ENCODE assay signal across 8 mouse cellular contexts in the genomic region with DNA sequence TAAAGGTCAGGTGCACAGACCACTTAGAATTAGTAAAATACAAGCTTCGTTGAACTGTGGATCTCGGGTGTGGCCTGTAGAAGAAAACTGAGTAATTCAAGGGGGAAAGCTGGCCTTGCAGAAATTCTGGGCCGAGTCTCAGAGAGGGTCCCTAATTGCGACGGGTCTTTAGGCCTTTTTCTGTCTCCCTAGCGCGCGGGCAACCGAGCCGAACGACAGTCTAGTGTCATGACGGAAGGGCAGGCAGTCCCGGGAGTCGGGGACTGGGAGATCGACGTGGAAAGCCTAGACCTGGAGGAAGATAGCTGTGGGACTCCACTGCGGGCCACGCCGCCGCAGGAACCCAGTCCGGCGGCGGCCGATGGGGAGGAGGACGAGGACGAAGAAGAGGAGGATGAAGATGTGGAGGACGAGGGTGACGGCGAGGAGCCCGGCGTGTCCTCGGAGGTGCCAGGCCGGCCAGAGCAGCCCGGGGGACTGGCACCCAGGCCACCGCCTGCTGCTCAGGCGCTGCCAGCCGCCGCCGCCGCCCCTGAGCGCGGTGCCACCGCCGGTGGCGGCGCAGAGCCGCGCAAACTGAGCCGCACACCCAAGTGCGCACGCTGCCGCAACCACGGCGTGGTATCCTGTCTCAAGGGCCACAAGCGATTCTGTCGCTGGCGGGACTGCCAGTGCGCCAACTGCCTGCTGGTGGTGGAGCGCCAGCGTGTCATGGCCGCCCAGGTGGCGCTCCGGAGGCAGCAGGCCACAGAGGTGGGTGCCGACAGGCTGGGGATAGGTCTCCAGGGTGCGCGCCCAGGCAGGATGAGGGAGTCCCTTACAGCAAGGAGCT. TPM values are rescaled to one million over a fixed set of nuclear protein-coding genes. Genes with fewer than 3 reads are reported as not detected.
DNase-seq lines count a peak whose midpoint lies in the region; ATAC-seq and TF ChIP-seq lines count a peak whose summit lies in the region.

No protein-coding gene starts in this region.

- TF ChIP-seq POLR2A in limb, embryonic 14.5 days (IDR thresholded peaks at IDR 0.05; ENCODE audit: borderline replicate concordance, extremely low read depth, insufficient read depth, insufficient read length), result no peak

- H3K4me3 ChIP-seq in ES-E14 (ENCODE audit: insufficient read depth in 1 of 2, low read depth in 1 of 2, low read length in 2 of 2, poor library complexity in 1 of 2, severe bottlenecking in 1 of 2), result peak overlapping the region; percentile 27 to 55
- peak overlapping the region; percentile 60 for H3K4me3 ChIP-seq in forebrain, embryonic 10.5 days
- H3K4me3 ChIP-seq in hindbrain, embryonic 12.5 days, result peak overlapping the region; percentile 37
- H3K4me3 ChIP-seq in limb, embryonic 14.5 days (replicated peaks; ENCODE audit: low read length), result peak overlapping the region; percentile 53

- in situ Hi-C loops in ES-E14 (cut with MboI; ENCODE audit: low sequenced_read_pairs in 2 of 2, unreplicated experiment in 2 of 2), result loop anchor here in 1 of 2 experiments (5.0 to 10.0 kb wide), 2 partner anchors 66 to 931 kb away; a partner anchor contains a TSS

- WGBS in forebrain, embryonic 10.5 days, result under 1% methylated on average over 65 of the region's 66 CpGs
- under 1% methylated on average over 58 of the region's 66 CpGs for WGBS in hindbrain, embryonic 12.5 days
- WGBS in limb, embryonic 14.5 days, result under 1% methylated on average over 58 of the region's 66 CpGs

- H3K27ac ChIP-seq in ES-E14 (ENCODE audit: insufficient read depth, low read depth, low read length, poor library complexity, severe bottlenecking), result no peak overlapping the region
- no peak overlapping the region for H3K27ac ChIP-seq in forebrain, embryonic 10.5 days
- H3K27ac ChIP-seq in hindbrain, embryonic 12.5 days, result no peak overlapping the region
- no peak overlapping the region for H3K27ac ChIP-seq in limb, embryonic 14.5 days (replicated peaks; ENCODE audit: low read depth, low read length)

- H3K4me2 ChIP-seq in hindbrain, embryonic 12.5 days (replicated peaks), result peak overlapping the region; percentile 62
- H3K4me2 ChIP-seq in limb, embryonic 14.5 days (replicated peaks; ENCODE audit: low read depth, low read length, severe bottlenecking), result peak overlapping the region; percentile 70

- no peaks in the 10 kb centered on the region for H3K36me3 ChIP-seq in ES-E14 (ENCODE audit: control insufficient read depth, insufficient read depth, low read length, poor library complexity, severe bottlenecking)
- H3K36me3 ChIP-seq in forebrain, embryonic 10.5 days (replicated peaks), result no peaks in the 10 kb centered on the region
- no peaks in the 10 kb centered on the region for H3K36me3 ChIP-seq in hindbrain, embryonic 12.5 days
- no peaks in the 10 kb centered on the region for H3K36me3 ChIP-seq in limb, embryonic 14.5 days (ENCODE audit: control insufficient read depth, insufficient read depth, low read length)

- peak; percentile 50 for DNase-seq in gastrocnemius, adult 18-20 months (ENCODE audit: low spot score)
- no peak for DNase-seq in gastrocnemius, postnatal 4 days (ENCODE audit: low spot score in 2 of 2)
- no peak for DNase-seq in ES-E14 (ENCODE audit: low read depth, low spot score)
- peak; percentile 56 for DNase-seq in forebrain, embryonic 10.5 days (ENCODE audit: extremely low spot score, low spot score)
- no peak for DNase-seq in limb, embryonic 14.5 days (ENCODE audit: low spot score)
- DNase-seq in right cerebral cortex, postnatal 14 days, result peak; percentile 11
- DNase-seq in spleen, adult 18-20 months, result no peak

- H3K27me3 ChIP-seq in forebrain, embryonic 10.5 days (ENCODE audit: poor library complexity, severe bottlenecking), result peaks cover 100% of the 10 kb centered on the region
- peaks cover 97% of the 10 kb centered on the region for H3K27me3 ChIP-seq in hindbrain, embryonic 12.5 days
- peaks cover 93% of the 10 kb centered on the region for H3K27me3 ChIP-seq in limb, embryonic 14.5 days (ENCODE audit: control insufficient read depth, insufficient read depth, low read length)

- no peaks in the 10 kb centered on the region for H3K9me3 ChIP-seq in ES-E14 (ENCODE audit: control insufficient read depth, insufficient read depth, low read depth, low read length)
- H3K9me3 ChIP-seq in forebrain, embryonic 10.5 days, result no peaks in the 10 kb centered on the region
- no peaks in the 10 kb centered on the region for H3K9me3 ChIP-seq in hindbrain, embryonic 12.5 days (replicated peaks)
- H3K9me3 ChIP-seq in limb, embryonic 14.5 days (ENCODE audit: control insufficient read depth, low read length), result no peaks in the 10 kb centered on the region

- no peaks in the 10 kb centered on the region; a peak in 1 of 4 replicates for H3K4me1 ChIP-seq in ES-E14 (ENCODE audit: control insufficient read depth in 2 of 2, insufficient read depth in 2 of 2, low read length in 2 of 2, poor library complexity in 1 of 2)
- peaks cover 43% of the 10 kb centered on the region for H3K4me1 ChIP-seq in forebrain, embryonic 10.5 days
- H3K4me1 ChIP-seq in hindbrain, embryonic 12.5 days, result peaks cover 19% of the 10 kb centered on the region
- peaks cover 12% of the 10 kb centered on the region; the same call in 1 of the 2 replicates for H3K4me1 ChIP-seq in limb, embryonic 14.5 days (ENCODE audit: control insufficient read depth, insufficient read depth, low read length)

- H3K9ac ChIP-seq in ES-E14 (ENCODE audit: insufficient read depth, low read depth, low read length, poor library complexity, severe bottlenecking), result peak overlapping the region; percentile 2
- H3K9ac ChIP-seq in hindbrain, embryonic 12.5 days, result no peak overlapping the region; the same call in 1 of the 2 replicates
- H3K9ac ChIP-seq in limb, embryonic 14.5 days (ENCODE audit: low read depth, low read length, severe bottlenecking), result peak overlapping the region; percentile 61

- ATAC-seq in hindbrain, embryonic 12.5 days (ENCODE audit: low FRiP score), result no peak
- no peak for ATAC-seq in limb, embryonic 14.5 days (ENCODE audit: low FRiP score, low read depth)

TF ChIP-seq in ES-E14, 5 proteins besides CTCF, POLR2A, EP300 and RAD21:
- no peak for TF ChIP-seq ZNF384 (IDR thresholded peaks at IDR 0.05; ENCODE audit: low read depth, low read length)
- TF ChIP-seq MAFK (IDR thresholded peaks at IDR 0.05; ENCODE audit: insufficient read depth, low read depth, low read length), result no peak
- no peak for TF ChIP-seq HCFC1 (IDR thresholded peaks at IDR 0.05; ENCODE audit: borderline replicate concordance, insufficient read depth, low read length)
- TF ChIP-seq CHD2 (IDR thresholded peaks at IDR 0.05; ENCODE audit: low read depth, low read length), result no peak
- TF ChIP-seq ZC3H11A (IDR thresholded peaks at IDR 0.05; ENCODE audit: borderline replicate concordance, low read depth, low read length), result no peak

RNA-seq across cellular contexts. Expression of a gene that starts 1.2 kb away (rescaled TPM):
- total RNA-seq in gastrocnemius, adult 18-20 months (2021), result 1 to 10 TPM; 4.9 to 5.8 TPM
- 10 to 100 TPM; 11.4 to 13.9 TPM for total RNA-seq in gastrocnemius, postnatal 4 days (2021)
- total RNA-seq in ES-E14 (2012; rRNA removed), result 0.16 and 0.31 TPM in 2 replicates
- polyA plus RNA-seq in forebrain, embryonic 10.5 days (2016; fragmentation: Nextera tagmentation; extraction: Ambion mirVana), result 0.06 and 0.39 TPM in 2 replicates
- 6.1 and 8.8 TPM in 2 replicates for polyA plus RNA-seq in hindbrain, embryonic 12.5 days (2016; fragmentation: Nextera tagmentation; extraction: Ambion mirVana)
- polyA plus RNA-seq in limb, embryonic 14.5 days (2012; rRNA removed), result 32.6 and 35.7 TPM in 2 replicates
- polyA plus RNA-seq in limb, embryonic 14.5 days (2014; fragmentation: Nextera tagmentation; extraction: Ambion mirVana), result 22.6 and 27.1 TPM in 2 replicates

Comparison
In these comparisons a context has a peak if more than half of its experiments do, and no peak if none do; other contexts are left out.
1. DNase-seq: peak in gastrocnemius, adult 18-20 months (single experiment), forebrain, embryonic 10.5 days (single experiment) and right cerebral cortex, postnatal 14 days (single experiment); none in gastrocnemius, postnatal 4 days (0 of 2), ES-E14 (single experiment), limb, embryonic 14.5 days (single experiment) and spleen, adult 18-20 months (0 of 2).
2. Peak in every context shown above with its lines, with median percentiles within 50 percentile points of each other: H3K4me3 ChIP-seq.